Mouse (Mus musculus): Measurements from ENCODE around the gene Srgap3.

Gene Srgap3

GRCm38 (mm10) chr6:112852261-112853235 is 94.5 kb downstream of the Srgap3 start:
- peak; percentile 64 for DNase-seq

- no peak for DNase-seq
These were observed 96.3 kb downstream of the Srgap3 start for GRCm38 (mm10) chr6:112850745-112851144.

GRCm38 (mm10) chr6:112848629-112849180 is 98.4 kb downstream of the Srgap3 start:
- DNase-seq, result no peak

GRCm38 (mm10) chr6:112846863-112847262 is 100.2 kb downstream of the Srgap3 start:
- DNase-seq, result no peak

- DNase-seq, result no peak
These were observed 104.6 kb downstream of the Srgap3 start for GRCm38 (mm10) chr6:112842426-112842825.

- DNase-seq, result no peak
These were observed 106.7 kb downstream of the Srgap3 start for GRCm38 (mm10) chr6:112840400-112840799.

GRCm38 (mm10) chr6:112839391-112839790 is 107.7 kb downstream of the Srgap3 start:
- no peak for DNase-seq

GRCm38 (mm10) chr6:112838879-112839278 is 108.2 kb downstream of the Srgap3 start:
- no peak for DNase-seq

- DNase-seq, result no peak
These were observed 110.4 kb downstream of the Srgap3 start for GRCm38 (mm10) chr6:112836712-112837111.

- DNase-seq, result no peak
These were observed 111.7 kb downstream of the Srgap3 start for GRCm38 (mm10) chr6:112835413-112835812.

- DNase-seq, result no peak
These were observed 112.6 kb downstream of the Srgap3 start for GRCm38 (mm10) chr6:112834430-112834829.

GRCm38 (mm10) chr6:112833763-112834162 is 113.3 kb downstream of the Srgap3 start:
- no peak for DNase-seq

GRCm38 (mm10) chr6:112829196-112829595 is 117.9 kb downstream of the Srgap3 start:
- no peak for DNase-seq

GRCm38 (mm10) chr6:112828420-112828819 is 118.6 kb downstream of the Srgap3 start:
- DNase-seq, result no peak

- no peak for DNase-seq
These were observed 121.4 kb downstream of the Srgap3 start for GRCm38 (mm10) chr6:112825657-112826056.

GRCm38 (mm10) chr6:112823096-112823495 is 124.0 kb downstream of the Srgap3 start:
- DNase-seq, result no peak

- peak; percentile 41 for DNase-seq
These were observed 126.6 kb downstream of the Srgap3 start for GRCm38 (mm10) chr6:112820298-112820992.

- DNase-seq, result no peak
These were observed 128.6 kb downstream of the Srgap3 start for GRCm38 (mm10) chr6:112818403-112818901.

GRCm38 (mm10) chr6:112815604-112816003 is 131.5 kb downstream of the Srgap3 start:
- DNase-seq, result no peak

GRCm38 (mm10) chr6:112814525-112815086 is 132.5 kb downstream of the Srgap3 start:
- DNase-seq, result no peak

GRCm38 (mm10) chr6:112812884-112813283 is 134.2 kb downstream of the Srgap3 start:
- DNase-seq, result no peak

- no peak for DNase-seq
These were observed 136.6 kb downstream of the Srgap3 start for GRCm38 (mm10) chr6:112810521-112810830.
